Mouse (Mus musculus) splenic B cell, adult 2 months (primary cell): ENCODE data around the gene Pdlim7.

Experiments
- DNase-seq: peaks from one replicate; pipeline ENCODE4 v3.0.0-alpha.2; 2011; ENCODE audit warnings: low read depth, low spot score
- H3K27me3 ChIP-seq: 2 replicates; pipeline ENCODE4 v1.6.1; 2012; ENCODE audit warnings: mild to moderate bottlenecking, low read length, moderate library complexity, mixed read lengths; ENCODE audit not compliant: control insufficient read depth, poor library complexity, insufficient read depth, severe bottlenecking
- H3K36me3 ChIP-seq: 2 replicates; pipeline ENCODE4 v1.6.1; 2012; ENCODE audit warnings: mild to moderate bottlenecking, low read length, moderate library complexity, mixed read lengths; ENCODE audit not compliant: control insufficient read depth, poor library complexity, insufficient read depth, severe bottlenecking

Pdlim7 gene

DNA sequence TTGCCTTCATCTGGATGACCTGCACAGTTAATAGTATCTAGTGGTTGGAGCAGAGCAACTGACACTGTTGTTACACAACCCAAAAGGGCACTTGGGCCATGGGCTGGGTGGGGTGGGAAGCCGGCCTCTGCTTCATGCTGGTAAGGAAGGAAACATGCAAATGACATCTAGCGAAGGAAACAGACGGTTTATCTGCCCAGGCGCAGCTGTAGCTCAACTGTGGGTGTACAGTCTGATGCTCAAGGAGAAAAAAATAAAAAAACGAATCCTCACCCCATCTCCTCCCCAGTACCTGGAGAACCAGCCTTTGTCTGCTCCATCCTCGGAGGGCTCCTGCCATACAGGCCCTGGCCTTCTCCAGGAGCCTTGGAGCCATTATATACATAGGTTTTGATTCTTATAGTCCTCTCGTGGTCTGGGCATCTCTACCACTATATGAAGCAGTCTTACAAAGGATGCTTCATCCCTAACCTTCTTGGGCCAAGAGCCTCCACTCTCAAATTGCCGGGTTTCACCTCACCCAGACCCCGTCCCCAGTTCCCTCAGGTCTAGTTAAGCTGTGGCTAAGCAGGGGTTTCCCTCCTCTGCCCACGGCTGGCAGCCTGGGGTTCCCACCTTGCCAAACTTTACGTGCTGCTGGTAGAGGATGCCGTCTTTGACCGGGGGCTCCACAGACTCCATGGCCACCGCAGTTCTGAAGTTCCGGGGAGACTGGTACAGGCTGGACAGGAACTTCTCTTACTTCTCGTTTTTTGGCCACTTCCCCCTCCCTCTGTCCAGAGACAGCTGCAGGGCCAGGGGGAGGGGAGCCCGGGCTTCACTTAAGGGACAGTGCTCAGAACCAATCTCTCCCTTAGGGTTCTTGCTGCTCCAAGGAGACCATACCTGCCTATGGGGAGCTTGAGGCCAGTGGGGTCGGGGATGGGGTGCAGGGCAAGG lies 14.6 kb upstream of the Pdlim7 start:
- DNase-seq: peak; percentile 86
- no peaks in the 10 kb centered on the region for H3K27me3 ChIP-seq
- H3K36me3 ChIP-seq: peaks cover 39% of the 10 kb centered on the region

DNA sequence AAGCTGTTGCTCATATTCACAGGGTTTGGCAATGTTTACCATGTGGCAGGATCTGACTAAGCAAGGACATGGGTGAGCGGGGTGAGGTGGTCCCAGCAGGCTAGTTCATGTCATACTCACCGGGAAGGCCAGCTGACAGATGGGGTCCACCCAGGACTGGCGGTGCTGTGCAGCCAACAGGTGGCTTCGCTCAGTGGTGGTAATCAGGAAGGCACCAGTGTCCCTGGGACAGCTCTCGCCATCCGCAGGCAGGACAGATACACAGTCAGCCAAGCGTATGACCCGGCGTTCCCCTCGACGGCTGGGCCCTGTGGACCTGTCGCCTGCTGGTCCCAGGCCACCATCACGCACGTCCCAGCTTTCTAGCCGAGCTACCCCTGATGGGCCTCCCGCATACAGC lies 13.7 kb upstream of the Pdlim7 start:
- Histone ChIP-seq H3K27me3 (no peaks in the 10 kb centered on the region), H3K36me3 (peaks cover 36% of the 10 kb centered on the region)
- DNase-seq: peak; percentile 51

DNA sequence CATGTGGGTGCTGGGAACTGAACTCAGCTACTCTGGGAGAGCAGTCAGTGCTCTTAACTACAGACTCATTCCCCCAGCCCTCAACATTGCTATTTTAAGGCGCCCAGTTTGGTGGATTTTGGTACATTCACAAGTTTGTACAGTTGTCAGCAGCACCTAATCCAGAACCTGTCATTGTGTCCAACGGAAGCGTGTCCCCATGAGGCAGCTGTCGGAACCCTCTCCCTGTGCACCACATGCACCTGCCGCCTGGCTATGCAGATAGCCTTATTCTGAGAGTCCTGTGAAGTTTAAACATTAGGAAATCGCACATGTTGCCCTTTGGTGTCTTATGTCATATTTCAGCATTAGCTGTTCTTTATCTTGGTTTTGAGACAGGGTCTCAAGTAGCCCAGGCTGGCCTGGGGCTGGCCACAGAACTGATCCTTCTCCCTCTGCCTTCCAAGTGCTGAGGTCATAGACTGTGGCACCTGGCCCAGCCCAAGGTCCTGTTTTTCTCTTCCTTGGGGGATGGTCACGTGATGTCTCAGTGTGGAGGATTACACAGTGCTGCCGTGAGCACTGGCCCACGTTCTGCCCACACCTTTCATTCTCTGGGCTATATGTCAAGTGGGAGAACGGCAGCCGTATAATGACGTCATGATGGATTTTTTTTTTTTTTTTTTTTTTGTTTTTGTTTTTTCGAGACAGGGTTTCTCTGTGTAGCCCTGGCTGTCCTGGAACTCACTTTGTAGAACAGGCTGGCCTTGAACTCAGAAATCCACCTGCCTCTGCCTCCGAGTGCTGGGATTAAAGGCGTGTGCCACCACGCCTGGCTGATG lies 12.5 kb upstream of the Pdlim7 start:
- H3K36me3 ChIP-seq: peaks cover 29% of the 10 kb centered on the region
- H3K27me3 ChIP-seq: no peaks in the 10 kb centered on the region
- peak; percentile 76 for DNase-seq

DNA sequence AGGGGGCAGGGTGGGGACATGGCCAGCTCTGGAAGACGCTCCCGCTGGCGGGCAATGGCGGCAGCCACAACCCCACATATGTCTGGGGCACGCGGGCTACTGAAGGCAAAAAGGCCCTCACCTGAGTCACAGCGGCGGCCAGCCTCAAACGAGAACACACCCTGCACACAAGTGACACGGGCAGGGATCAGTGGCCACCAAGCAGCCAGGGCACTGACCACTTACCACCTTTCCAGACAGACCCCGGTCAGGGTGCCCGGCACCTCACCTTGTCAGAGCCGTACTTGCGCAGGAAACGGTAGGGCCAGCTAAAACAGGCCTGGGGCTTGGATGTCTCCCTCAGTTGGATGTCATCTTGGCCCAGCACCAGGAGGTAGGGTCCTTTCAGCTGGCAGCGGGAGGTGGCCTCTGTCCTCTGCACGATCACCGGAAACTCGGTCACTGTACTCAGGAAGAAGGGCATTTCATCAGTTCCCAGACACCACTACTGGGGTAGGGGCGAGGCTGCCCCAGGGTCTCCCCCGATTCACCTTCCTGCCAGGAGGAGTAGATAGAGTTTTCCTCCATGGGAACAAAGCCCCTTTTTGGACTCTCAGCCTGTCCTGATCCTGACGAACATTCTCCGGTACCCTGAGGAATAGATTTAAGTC lies 10.6 kb upstream of the Pdlim7 start:
- Histone ChIP-seq H3K36me3 (peaks cover 25% of the 10 kb centered on the region), H3K27me3 (no peaks in the 10 kb centered on the region)
- DNase-seq: no peak

DNA sequence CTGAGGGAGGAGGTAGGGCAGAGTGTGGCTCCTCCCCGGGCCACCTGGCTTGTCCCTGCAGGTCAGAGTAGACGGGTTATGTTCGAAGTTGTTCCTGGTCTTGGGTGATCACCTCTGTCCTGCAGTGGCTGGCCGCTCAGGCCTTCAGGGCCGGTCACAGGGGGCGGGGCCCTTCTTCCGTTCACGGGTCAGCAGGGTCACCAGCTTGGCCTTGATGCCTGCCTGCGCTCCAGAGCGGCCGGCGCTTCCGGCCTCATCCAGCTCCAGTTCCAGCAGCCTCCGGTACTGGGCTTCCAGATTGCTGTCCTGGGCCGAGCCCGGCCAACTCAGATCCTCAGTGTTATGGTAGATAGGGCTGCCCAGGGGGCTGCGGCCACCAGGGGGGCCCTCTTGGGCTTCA lies 9.8 kb upstream of the Pdlim7 start:
- no peak for DNase-seq
- Histone ChIP-seq H3K36me3 (peaks cover 25% of the 10 kb centered on the region), H3K27me3 (no peaks in the 10 kb centered on the region)

DNA sequence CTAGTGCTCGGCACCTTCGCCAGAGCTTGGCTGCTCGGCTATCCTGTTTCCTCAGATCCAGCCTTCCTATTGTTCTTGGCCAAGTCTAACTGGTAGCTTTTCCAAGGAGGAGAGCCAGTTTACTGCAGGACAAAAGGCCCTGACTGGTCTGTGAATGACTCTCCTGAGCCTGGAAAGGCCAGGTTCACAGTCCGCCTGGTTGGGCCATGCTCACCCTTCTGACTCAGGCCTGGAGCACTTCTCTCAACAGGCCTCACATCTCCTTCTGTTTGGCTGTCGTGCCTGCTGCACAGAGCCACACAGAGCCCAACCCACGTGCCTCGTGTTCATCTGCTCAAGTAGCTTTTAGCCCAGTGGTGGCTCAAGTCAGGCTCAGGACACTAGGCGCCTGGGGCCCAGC lies 9.3 kb upstream of the Pdlim7 start:
- H3K27me3 ChIP-seq: no peaks in the 10 kb centered on the region
- DNase-seq: no peak
- peaks cover 25% of the 10 kb centered on the region for H3K36me3 ChIP-seq

DNA sequence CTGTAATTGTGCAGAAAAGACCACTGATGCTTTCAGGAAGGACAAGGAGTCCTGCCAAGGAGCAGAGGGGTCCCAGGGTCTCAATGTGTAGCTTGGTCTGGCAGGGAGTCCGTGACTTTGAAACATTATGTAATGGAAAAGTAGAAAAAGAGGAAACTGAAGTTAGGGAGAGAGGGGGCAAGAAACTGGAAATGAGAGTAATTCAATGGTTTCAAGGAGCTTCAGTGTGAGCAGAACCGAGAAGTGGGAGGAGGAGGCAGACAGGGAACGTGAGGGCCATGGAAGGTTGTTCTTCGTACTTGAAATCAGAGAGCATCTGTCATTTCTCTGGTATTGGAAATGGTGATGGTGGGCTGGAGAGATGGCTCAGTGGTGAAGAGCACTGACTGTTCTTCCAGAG lies 6.1 kb upstream of the Pdlim7 start:
- Histone ChIP-seq H3K27me3 (no peaks in the 10 kb centered on the region), H3K36me3 (peaks cover 14% of the 10 kb centered on the region)
- no peak for DNase-seq

DNA sequence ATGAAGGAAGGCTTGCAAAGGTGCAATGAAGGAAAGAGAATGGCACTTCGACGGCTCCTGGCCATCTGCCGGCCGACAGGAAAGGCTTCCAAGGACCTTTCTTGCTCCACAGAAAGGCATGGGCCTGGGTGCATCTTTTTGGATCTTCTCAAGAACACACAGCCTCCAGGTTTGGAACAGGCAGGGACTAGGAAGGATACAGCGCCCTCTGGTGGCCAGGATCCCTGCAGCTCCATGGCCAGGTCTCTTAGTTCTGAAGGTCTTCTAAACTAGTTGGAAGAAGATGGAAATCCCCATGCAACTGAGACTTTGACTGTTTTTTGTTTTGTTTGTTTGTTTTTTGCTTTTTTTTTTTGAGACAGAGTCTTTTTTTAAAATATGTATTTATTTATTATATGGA lies 3.5 kb upstream of the Pdlim7 start:
- Histone ChIP-seq H3K27me3 (no peaks in the 10 kb centered on the region), H3K36me3 (no peaks in the 10 kb centered on the region)
- peak; percentile 91 for DNase-seq

DNA sequence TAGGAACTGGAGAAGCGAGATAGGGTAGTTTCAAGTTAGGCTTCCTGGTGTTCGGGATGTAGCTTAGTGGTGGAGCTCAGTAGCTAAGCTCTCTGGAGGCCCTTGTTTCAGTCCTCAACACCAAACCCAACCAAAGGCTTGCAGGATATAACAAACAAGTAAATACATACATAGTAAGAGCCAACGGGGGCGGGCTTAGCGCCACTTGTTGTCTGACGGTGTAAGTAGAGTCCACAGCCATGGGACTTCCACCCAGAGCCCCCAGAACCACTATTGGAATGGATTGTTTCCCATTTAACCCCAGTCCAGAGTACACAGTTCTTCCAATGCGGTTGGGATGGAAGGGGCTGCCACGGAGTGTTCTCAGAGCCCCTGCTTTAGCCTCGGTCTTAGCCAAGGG lies 352 bp upstream of the Pdlim7 start:
- Histone ChIP-seq H3K36me3 (no peaks in the 10 kb centered on the region), H3K27me3 (no peaks in the 10 kb centered on the region)
- DNase-seq: no peak

DNA sequence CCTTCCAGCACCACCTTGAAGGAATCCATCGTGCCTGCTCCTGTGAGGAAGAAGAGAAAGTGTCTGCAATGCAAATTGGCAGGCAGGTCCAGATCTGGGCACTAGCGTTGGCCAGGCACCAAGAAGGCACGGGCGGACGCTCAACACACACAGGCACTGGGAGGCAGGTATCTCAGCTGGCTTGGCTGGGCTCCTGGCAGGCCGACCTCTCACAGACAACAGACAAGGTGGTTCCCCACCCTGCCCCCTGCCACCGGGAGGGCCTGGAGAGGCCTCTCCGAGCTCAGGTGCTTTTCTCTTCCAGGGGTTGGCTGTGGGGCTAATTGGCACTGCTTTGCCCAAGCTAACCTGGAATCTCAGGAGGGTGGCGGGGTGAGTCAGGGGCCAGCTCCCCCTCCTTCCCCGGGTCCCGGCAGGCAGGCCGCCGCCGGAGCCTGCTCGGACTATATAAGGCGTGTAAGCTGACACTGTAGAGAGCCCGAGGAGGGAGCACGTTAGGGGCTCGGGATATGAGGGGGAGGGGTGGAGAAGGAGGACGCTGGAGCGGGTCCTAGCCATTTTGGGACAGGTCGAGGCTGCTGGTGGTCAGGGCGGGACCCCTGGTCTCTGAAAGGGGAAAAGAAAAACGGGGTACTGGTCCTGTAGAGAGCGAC lies 971 bp downstream of the Pdlim7 start:
- DNase-seq: no peak
- Histone ChIP-seq H3K36me3 (no peaks in the 10 kb centered on the region; the same call in 1 of the 2 replicates), H3K27me3 (no peaks in the 10 kb centered on the region)

DNA sequence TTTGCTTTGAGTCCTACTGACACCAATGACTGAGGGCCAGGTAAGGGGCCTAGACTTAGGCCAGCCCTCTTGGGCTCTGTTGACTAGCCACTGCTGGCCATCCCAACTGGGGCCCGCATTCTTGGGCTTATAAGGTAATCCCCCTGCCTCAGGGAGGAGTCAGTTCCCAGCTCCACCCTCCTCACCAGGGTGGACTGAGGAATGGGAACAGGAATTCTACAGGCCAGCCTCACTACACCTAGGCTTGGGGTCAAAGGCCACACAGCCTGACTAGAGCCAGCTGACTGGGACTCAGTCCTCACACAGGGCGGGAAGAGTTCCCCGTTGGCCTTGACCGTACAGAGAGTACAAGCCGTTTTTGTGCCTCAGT lies 2.0 kb downstream of the Pdlim7 start:
- DNase-seq: no peak
- Histone ChIP-seq H3K27me3 (no peaks in the 10 kb centered on the region), H3K36me3 (no peaks in the 10 kb centered on the region; the same call in none of the 2 replicates)

DNA sequence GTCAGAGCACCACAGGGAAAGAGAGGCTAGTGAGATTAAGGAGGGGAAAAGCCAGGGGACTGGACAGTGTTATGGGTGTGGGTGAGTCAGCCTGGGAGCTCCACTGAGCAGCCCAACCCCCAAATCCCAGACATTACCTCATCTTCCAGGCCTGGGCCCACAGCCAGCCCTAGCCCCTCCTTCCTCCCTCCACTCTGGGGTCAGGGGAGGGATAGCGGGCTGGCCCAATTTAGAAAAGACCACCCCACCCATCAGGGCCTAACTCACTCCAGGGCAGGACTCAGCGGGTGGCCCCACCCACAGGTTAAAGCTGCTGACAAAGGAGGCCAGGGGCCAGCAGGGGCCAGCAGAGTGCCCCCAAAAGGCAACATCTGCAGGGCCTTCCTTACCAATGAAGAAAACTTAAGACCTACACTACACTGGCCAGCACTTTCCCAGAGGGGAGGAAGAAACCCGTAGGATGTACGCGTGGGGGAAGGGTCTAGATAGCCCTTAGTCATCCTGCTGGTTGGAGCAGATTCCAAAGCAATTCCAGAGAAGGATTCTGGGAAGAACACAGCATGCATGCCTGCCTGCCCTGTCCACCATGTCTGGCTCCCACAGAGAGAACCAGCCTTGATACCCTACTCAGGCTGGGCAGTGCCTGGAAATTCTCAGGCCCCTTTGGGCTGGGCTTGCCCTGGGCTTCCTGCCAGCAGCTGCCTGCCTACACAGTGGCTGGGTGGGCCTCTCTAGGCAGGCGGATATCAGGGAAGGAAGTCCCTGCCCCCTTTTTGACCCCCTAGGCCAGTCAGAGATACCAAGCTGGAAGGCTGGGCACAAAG lies 2.6 kb downstream of the Pdlim7 start:
- Histone ChIP-seq H3K36me3 (peaks cover 4% of the 10 kb centered on the region), H3K27me3 (no peaks in the 10 kb centered on the region)
- DNase-seq: no peak

DNA sequence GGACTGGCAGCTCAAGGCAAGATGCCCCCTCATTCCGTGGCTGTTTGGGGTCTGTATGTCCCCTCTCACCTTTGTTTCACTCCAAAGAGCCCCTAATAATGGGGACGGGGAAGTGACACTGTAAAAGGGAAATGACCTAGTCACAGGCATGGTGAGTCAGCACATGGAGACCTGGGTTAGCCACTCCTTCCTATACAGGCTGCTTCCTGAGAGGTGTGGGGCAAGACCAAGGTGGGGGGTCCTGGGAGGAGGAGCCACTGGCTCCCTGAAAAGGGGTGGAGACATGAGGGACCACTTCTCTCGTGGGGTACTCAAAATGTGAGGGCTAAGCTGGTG lies 3.2 kb downstream of the Pdlim7 start:
- DNase-seq: no peak
- peaks cover 6% of the 10 kb centered on the region for H3K36me3 ChIP-seq

DNA sequence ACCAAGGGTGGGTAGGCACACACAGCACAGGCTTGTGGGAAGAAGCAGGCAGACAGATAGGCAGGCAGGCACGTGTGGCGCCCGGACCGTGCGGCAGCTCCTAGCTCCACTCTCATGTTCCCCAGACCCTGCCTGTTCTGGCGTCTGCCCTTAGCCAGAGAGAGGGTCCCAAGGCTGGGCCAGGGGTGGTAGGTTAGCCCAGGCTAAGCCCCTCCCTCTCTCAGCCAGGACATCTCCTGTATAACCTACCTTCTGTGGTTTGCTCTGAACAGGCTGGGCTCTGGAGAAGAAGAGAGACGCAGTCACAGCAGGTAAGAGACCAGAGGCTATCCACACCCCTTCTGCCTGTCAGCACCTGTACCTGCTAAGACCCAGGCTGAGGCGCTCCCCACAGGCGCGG lies 4.9 kb downstream of the Pdlim7 start:
- no peak for DNase-seq
- H3K36me3 ChIP-seq: peaks cover 11% of the 10 kb centered on the region
- no peaks in the 10 kb centered on the region for H3K27me3 ChIP-seq

More for the DNA sequence above, 3.2 kb downstream of the Pdlim7 start:
- H3K27me3 ChIP-seq: no peaks in the 10 kb centered on the region
